Mouse (Mus musculus): ENCODE measurements around the gene Jpt2. TPM values are rescaled to one million over a fixed set of nuclear protein-coding genes. Genes with fewer than 3 reads are reported as not detected.

Gene Jpt2
- polyA plus RNA-seq, 1 experiment, result 35.6 TPM

DNA sequence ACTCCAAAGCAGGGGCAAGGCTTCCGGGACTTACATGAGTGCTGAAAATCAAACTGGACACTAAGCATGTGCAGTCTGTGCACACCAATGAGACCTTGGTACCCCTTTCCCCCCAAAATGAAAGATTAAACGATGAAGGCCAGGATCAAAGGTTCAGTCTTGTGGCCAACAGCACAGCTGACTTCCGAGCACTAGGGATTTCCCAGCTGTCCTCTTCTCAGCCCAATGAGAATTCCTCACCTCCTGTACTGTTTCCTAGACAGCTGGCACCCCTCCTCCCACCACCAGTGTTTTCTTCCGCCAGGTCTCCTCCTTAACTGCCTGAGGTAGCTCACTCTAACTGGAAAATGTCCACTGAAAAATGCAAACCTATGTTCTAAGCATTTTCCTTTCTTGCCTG, 27.3 kb downstream of the Jpt2 start:
- TF ChIP-seq GATA1 (IDR thresholded peaks at IDR 0.05; ENCODE audit: low read length), result no peak

GRCm38 (mm10) chr17:24932431-24932830, 28.1 kb downstream of the Jpt2 start:
- TF ChIP-seq GATA1 (IDR thresholded peaks at IDR 0.05; ENCODE audit: low read length), result no peak

DNA sequence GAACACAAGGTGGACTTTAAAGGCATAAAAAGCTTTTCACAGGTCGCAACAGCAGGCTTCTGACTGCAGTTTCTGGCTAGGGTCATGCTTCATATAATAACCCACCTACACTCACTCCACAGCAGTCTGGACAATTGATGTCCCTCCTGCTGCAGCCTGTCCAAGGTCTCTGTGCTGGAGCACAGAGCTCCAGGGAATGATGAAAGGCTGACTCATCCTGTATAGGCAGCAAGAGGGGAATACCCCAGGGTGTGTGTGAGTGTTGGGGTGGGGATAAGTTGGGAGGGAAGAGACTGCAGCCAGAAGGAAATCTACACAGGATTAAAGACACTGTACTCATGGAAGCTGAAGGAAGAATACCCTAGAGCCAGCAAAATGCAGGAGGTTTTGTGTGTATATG, 31.0 kb downstream of the Jpt2 start:
- no peak for TF ChIP-seq GATA1 (IDR thresholded peaks at IDR 0.05; ENCODE audit: low read length)

- no peak for TF ChIP-seq GATA1 (IDR thresholded peaks at IDR 0.05; ENCODE audit: low read length)
Measured at GRCm38 (mm10) chr17:24923246-24923645, 37.2 kb downstream of the Jpt2 start.

DNA sequence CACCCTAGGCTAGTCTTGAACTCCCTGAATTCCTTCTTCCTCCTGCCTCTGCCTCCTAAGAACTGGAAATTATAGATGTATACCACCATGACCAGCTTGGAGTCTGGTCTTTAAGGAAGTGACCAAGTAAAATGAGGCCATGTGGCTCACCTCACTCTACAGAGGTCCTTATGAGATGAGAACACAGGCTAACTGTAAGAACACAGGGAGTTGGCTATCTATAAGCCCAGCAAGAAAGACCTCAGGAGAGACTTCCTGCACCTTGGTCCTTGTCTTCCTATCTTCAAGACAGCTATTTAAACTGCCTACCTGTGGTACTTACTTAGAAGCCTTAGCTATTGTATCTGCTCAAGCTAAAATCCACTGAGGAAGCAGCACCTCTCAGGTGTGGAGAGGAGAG, 46.5 kb downstream of the Jpt2 start:
- no peak for TF ChIP-seq GATA1 (IDR thresholded peaks at IDR 0.05; ENCODE audit: low read length)

DNA sequence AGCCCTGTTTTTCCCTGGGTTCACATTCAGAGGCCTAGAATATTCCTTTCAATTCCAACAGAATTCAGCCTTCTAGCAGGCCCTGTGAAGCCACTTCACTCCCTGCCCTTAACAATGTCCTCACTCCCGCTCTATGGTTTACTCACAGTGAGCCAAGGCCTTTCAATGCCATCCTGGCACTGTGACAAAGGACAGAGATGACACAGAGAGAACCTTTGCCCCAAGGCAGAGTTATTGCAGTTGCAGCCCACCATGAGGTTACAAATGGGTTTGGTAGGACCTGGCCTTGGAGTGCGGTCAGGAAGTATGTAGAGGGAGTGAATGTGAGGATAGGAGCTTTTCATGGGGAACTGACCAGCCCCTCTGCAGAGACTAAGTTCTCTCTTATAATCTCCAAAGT, 52.9 kb downstream of the Jpt2 start:
- no peak for TF ChIP-seq GATA1 (IDR thresholded peaks at IDR 0.05; ENCODE audit: low read length)

GRCm38 (mm10) chr17:24903767-24904166, 56.7 kb downstream of the Jpt2 start:
- TF ChIP-seq GATA1 (IDR thresholded peaks at IDR 0.05; ENCODE audit: low read length), result no peak

GRCm38 (mm10) chr17:24902671-24903474, 57.6 kb downstream of the Jpt2 start:
- peak; percentile 86 for TF ChIP-seq GATA1 (IDR thresholded peaks at IDR 0.05; ENCODE audit: low read length)

DNA sequence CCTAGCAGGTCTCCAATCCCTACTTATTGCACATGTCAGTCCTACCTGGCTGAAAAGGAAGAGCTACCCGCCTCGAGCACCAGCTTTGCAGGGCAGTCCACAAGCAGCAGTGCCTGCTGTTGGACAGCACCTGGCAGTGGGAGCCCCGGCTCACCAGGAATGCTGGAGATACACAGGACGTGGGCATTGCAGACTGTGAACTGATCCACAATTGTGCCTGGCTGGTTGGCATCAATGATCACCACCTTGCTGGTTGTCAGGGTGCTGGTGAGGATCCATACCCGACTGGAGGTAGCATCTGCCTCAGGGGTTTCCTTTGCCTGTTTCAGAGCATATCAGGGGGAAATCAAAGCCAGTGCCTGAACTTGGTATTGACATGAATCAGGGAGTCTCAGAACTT, 58.4 kb downstream of the Jpt2 start:
- no peak for TF ChIP-seq GATA1 (IDR thresholded peaks at IDR 0.05; ENCODE audit: low read length)

DNA sequence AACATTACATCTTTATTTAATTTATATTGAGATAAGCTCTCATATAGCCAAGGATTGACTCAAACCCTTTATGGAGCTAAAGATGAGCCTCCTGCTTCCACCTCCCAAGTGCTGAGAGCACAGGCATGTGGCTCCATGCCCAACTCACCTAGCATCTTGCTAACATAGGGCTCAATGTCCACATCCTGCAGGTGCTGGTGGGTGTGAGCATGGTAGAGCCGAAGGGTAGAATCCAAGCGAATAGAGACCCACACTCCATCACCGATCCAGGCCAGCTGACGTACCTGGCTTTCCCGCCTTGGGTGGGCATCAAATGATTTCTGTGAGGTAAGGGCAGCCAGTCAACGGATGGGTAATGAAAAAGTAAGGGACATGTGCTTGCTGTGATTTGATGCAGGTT, 60.5 kb downstream of the Jpt2 start:
- no peak for TF ChIP-seq GATA1 (IDR thresholded peaks at IDR 0.05; ENCODE audit: low read length)

DNA sequence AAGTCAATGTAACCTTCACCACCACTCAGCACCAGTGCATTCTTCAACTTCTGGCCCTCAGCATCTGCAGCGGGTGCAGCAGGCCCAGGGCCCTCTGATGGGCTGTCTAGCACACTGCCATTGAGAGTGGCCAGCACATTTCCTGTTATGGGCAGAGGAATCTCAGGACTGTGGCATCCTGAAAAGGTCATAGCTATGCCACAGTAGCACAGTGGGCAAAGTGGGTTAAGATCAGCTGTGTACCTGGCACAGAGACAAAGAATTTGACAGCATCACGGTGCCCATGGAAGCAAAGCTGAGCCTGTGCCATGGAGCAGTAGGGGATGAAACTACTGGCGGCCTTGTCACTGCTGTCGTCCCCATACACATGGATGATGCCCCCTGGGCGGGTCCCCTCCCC, 61.3 kb downstream of the Jpt2 start:
- no peak for TF ChIP-seq GATA1 (IDR thresholded peaks at IDR 0.05; ENCODE audit: low read length)

DNA sequence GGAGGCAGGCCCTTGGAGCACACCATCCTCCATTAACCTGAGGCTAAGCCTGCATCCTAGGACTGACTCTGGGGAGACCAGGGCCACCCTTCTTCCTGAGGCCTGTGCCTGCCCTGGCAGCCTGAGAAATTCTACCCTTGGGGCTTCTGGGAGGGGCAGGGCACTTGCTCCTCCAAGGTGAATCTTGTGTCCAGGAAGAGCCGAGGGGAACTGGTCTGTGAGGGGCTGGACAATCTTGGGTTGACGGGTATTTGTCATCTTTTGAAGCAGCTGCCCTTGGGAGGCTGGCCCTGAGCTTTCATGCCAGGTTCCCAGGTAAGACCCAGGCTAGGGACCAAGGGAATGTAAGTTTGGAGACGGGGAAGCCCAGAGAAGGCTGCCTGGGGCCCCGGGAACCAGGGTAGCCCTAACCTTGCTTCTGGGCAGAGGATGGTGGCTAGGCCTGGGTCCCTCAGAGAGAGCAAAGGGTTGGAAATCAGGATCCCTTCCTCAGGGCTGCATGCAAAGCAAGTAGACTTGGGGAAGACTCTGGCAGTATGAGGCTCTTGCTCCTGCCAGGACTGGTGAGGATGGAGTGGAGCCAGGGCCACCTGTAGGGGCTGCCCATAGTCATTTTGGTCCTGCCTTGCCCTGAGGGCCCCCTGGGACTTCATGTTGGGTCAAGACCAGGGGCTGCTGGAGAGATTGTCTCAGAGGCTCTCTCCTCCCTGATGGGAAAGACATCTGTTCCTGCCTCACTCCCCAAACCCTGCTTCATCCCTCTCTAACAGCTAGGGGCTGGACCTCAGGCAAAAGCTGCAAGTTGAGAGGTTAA, 62.2 kb downstream of the Jpt2 start:
- no peak for TF ChIP-seq GATA1 (IDR thresholded peaks at IDR 0.05; ENCODE audit: low read length)

DNA sequence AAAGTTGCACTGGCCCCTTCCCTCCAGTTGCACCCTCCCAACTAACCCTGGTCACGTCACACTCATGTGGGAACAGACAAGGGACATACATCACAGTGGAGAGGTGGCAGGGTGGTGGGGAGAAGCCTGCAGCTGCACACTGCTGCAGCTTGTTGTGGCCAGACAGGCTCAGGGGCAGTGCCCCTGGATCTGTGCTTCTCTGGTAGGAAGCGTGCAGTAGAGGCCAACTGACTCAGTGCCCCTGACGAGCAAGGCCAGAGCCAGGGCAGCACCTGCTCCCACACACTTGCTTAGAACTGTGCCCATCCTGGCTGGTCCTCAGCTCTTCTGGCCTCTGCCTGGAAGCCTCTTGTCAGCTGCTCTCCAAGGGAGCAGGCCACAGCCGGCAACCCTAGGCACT, 62.9 kb downstream of the Jpt2 start:
- no peak for TF ChIP-seq GATA1 (IDR thresholded peaks at IDR 0.05; ENCODE audit: low read length)

DNA sequence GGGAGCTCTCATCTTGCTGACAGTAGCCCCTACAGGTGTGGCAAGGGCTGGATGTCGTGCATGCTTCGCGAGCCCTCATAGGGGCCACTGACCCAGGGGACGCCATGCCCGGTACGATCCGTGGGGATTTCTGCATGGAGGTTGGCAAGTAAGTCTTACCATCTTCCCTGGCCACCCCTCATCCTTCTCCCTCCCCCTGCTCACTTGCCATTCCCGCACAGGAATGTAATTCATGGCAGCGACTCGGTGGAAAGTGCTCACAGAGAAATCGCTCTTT, 63.6 kb downstream of the Jpt2 start:
- TF ChIP-seq GATA1 (IDR thresholded peaks at IDR 0.05; ENCODE audit: low read length), result no peak

GRCm38 (mm10) chr17:24896241-24896992, 64.1 kb downstream of the Jpt2 start, which contains the start of gene Nme3:
Gene Nme3, plus strand, starts transcription at chr17:24896500.
- no peak for TF ChIP-seq GATA1 (IDR thresholded peaks at IDR 0.05; ENCODE audit: low read length)

GRCm38 (mm10) chr17:24895571-24896240, 64.8 kb downstream of the Jpt2 start:
- no peak for TF ChIP-seq GATA1 (IDR thresholded peaks at IDR 0.05; ENCODE audit: low read length)
